Mouse (Mus musculus) heart, embryonic 11.5 days (tissue): Measurements from ENCODE around the gene Gm20458. TPM values are rescaled to one million over a fixed set of nuclear protein-coding genes. Genes with fewer than 3 reads are reported as not detected.

Experiments
- ATAC-seq: fragments of 200-750 bp; cut with Nextera tagmentation; replicated peaks from 2 replicates; pipeline ENCODE4 v1.8.0; 2017; ENCODE audit warnings: moderate library complexity; ENCODE audit not compliant: insufficient number of reproducible peaks, low FRiP score, low TSS enrichment
- H3K27ac ChIP-seq: fragments of 300-500 bp; sonication (generic); 2 replicates; pipeline ENCODE4 v1.5.1; 2014; ENCODE audit warnings: mild to moderate bottlenecking, low read depth, low read length
- H3K27me3 ChIP-seq: fragments of 300-500 bp; sonication (generic); 2 replicates; pipeline ENCODE4 v1.6.1; 2014; ENCODE audit warnings: mild to moderate bottlenecking, low read length, mixed read lengths; ENCODE audit not compliant: control insufficient read depth, insufficient read depth
- H3K36me3 ChIP-seq: fragments of 300-500 bp; sonication (generic); 2 replicates; pipeline ENCODE4 v1.6.1; 2014; ENCODE audit warnings: mild to moderate bottlenecking, low read length, moderate library complexity, mixed read lengths; ENCODE audit not compliant: control insufficient read depth, insufficient read depth
- H3K4me1 ChIP-seq: fragments of 300-500 bp; sonication (generic); 2 replicates; pipeline ENCODE4 v1.6.1; 2014; ENCODE audit warnings: low read length; ENCODE audit not compliant: control insufficient read depth, insufficient read depth
- H3K4me2 ChIP-seq: fragments of 300-500 bp; sonication (generic); 2 replicates; pipeline ENCODE4 v1.6.1; 2014; ENCODE audit warnings: mild to moderate bottlenecking, moderate library complexity
- H3K4me3 ChIP-seq: fragments of 300-500 bp; sonication (generic); 2 replicates; pipeline ENCODE4 v1.5.1; 2014; ENCODE audit warnings: low read depth, low read length
- H3K9ac ChIP-seq: fragments of 300-500 bp; sonication (generic); 2 replicates; pipeline ENCODE4 v1.6.1; 2014; ENCODE audit warnings: mild to moderate bottlenecking, low read depth, low read length, moderate library complexity
- H3K9me3 ChIP-seq: fragments of 300-500 bp; sonication (generic); replicated peaks from 2 replicates; pipeline ENCODE4 v1.6.1; 2016; ENCODE audit warnings: low read length; ENCODE audit not compliant: control insufficient read depth
- WGBS: fragments of 180-500 bp; shearing (Covaris S2); extraction: QIAGEN DNeasy Blood & Tissue Kit; methylation state at CpG from one replicate; pipeline ENCODE4 v1.1.7; 2014; ENCODE audit not compliant: insufficient replicate concordance; 5-methylcytosine and 5-hydroxymethylcytosine counted together
- polyA plus RNA-seq: library from polyadenylated mRNA; unstranded; fragments of >200 nt; fragmentation: Nextera tagmentation; extraction: Ambion mirVana; gene quantifications from 2 replicates; pipeline ENCODE4 v1.2.1, GENCODE M21; 2014

The Gm20458 gene
- polyA plus RNA-seq, 1 experiment from 2014 or later: 8.4 TPM

DNA sequence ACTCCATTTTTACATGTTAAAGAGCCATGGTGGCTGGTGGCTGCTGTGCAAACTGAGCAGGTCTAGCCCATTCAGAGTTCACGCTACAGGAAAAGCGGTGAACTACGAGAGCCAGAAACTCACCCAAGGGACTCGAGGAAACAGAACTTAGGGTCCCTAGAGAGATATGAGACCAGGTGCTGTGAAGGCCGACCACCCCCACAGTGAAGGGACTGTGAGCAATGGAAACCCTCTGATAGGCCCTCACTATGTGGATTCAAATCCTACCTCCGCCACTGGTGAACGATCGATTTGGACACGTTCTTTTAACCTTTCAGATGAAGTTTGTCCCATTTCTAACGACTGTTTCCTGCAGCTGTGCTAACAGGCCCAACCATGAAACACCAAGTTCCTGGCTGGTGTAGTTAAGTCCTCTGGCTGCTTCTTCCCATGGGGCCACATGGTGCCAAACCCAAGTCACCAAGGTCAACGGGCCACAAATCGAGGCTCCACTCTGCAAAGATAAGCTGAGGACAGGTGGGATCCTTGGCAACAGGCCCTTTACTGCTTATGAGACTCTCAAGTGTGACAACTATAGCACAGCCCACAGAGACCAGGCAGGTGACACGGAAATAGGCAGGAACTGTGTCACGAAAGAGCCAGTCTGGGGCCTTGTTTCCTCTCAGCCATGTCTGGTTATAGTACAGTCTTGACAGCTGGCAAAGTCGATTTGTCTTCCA, 37.9 kb upstream of the Gm20458 start:
- 78% methylated on average over 15 of the region's 15 CpGs for WGBS
- 0 out of 2 replicates have a peak, but pooled peaks cover 5% of the 10 kb centered on the region for H3K36me3 ChIP-seq
- no peak for ATAC-seq
- H3K4me1 ChIP-seq: no peaks in the 10 kb centered on the region
- no peak overlapping the region for H3K4me2 ChIP-seq
- H3K27me3 ChIP-seq: 0 out of 2 replicates have a peak, but pooled peaks cover 3% of the 10 kb centered on the region
- H3K9me3 ChIP-seq: no peaks in the 10 kb centered on the region
- H3K27ac ChIP-seq: no peak overlapping the region
- no peak overlapping the region for H3K9ac ChIP-seq
- no peak overlapping the region for H3K4me3 ChIP-seq

- Histone ChIP-seq H3K4me3 (no peak overlapping the region), H3K36me3 (peaks cover 6% of the 10 kb centered on the region), H3K27me3 (0 out of 2 replicates have a peak, but pooled peaks cover 3% of the 10 kb centered on the region), H3K4me1 (no peaks in the 10 kb centered on the region), H3K4me2 (no peak overlapping the region), H3K27ac (no peak overlapping the region), H3K9ac (no peak overlapping the region), H3K9me3 (no peaks in the 10 kb centered on the region)
- 83% methylated on average over 11 of the region's 11 CpGs for WGBS
- no peak for ATAC-seq
Observed at GRCm38 (mm10) chr2:164423464-164423863, 37.3 kb upstream of the Gm20458 start.

GRCm38 (mm10) chr2:164424406-164424805, 36.4 kb upstream of the Gm20458 start:
- Histone ChIP-seq H3K4me1 (0 out of 2 replicates have a peak, but pooled peaks cover 2% of the 10 kb centered on the region), H3K36me3 (peaks cover 8% of the 10 kb centered on the region), H3K4me2 (no peak overlapping the region), H3K4me3 (no peak overlapping the region), H3K27me3 (no peaks in the 10 kb centered on the region), H3K27ac (no peak overlapping the region), H3K9me3 (no peaks in the 10 kb centered on the region), H3K9ac (no peak overlapping the region)
- 82% methylated on average over 8 of the region's 8 CpGs for WGBS
- no peak for ATAC-seq

GRCm38 (mm10) chr2:164425401-164425800, 35.4 kb upstream of the Gm20458 start:
- H3K27ac ChIP-seq: no peak overlapping the region
- peaks cover 13% of the 10 kb centered on the region for H3K36me3 ChIP-seq
- H3K4me3 ChIP-seq: no peak overlapping the region
- H3K4me1 ChIP-seq: peaks cover 5% of the 10 kb centered on the region
- no peak for ATAC-seq
- no peaks in the 10 kb centered on the region for H3K9me3 ChIP-seq
- WGBS: 79% methylated on average over 5 of the region's 5 CpGs
- H3K4me2 ChIP-seq: no peak overlapping the region
- H3K27me3 ChIP-seq: no peaks in the 10 kb centered on the region
- H3K9ac ChIP-seq: no peak overlapping the region

GRCm38 (mm10) chr2:164426121-164426520, 34.6 kb upstream of the Gm20458 start:
- Histone ChIP-seq H3K4me2 (no peak overlapping the region), H3K4me1 (peaks cover 13% of the 10 kb centered on the region), H3K9ac (no peak overlapping the region), H3K4me3 (no peak overlapping the region), H3K27me3 (no peaks in the 10 kb centered on the region), H3K36me3 (peaks cover 13% of the 10 kb centered on the region), H3K9me3 (no peaks in the 10 kb centered on the region), H3K27ac (no peak overlapping the region)
- ATAC-seq: no peak
- WGBS: 17% methylated on average over 12 of the region's 12 CpGs

DNA sequence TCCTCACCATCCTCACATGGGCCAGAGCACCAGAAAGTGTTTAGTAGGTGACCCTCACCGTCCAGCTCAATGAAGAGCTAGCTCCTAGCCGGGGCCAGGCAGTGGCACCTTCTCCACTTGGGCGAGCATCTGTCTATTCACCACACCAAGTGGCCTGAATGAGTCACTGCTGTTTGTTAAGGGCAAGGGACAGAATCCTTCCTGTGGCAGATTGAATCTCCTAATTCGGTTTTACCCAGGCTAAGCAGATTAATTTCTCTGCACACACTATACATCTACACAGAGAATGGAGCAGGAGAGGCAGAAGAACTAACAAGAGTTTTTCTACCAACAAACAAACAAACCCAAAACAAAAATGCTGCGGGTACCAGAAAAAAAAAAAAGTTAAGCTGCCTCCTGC, 33.8 kb upstream of the Gm20458 start:
- H3K27me3 ChIP-seq: no peaks in the 10 kb centered on the region
- H3K9me3 ChIP-seq: no peaks in the 10 kb centered on the region
- H3K4me3 ChIP-seq: no peak overlapping the region
- no peak overlapping the region for H3K27ac ChIP-seq
- ATAC-seq: no peak
- peaks cover 15% of the 10 kb centered on the region for H3K4me1 ChIP-seq
- 82% methylated on average over 5 of the region's 5 CpGs for WGBS
- H3K36me3 ChIP-seq: peaks cover 13% of the 10 kb centered on the region
- no peak overlapping the region for H3K9ac ChIP-seq
- no peak overlapping the region for H3K4me2 ChIP-seq

DNA sequence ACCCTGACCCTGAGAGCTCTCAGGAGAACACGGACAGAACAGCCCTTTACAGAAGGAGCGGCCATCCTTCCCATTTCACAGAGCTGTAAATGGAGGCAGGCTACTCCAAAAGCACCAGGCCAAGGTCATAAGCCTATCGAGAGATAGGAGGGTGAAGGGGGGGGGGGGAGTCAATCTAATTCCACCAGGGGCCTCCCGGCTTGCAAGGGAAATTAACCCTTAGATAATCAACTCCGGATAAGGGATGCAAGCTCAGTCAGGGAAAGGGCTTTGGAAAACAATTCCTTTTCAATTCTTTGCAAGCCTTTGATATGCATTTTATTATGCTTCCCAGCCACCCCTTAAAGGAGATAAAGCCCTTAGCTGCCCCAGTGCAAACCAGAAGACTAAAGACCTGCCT, 32.3 kb upstream of the Gm20458 start:
- H3K9me3 ChIP-seq: no peaks in the 10 kb centered on the region
- peaks cover 13% of the 10 kb centered on the region for H3K36me3 ChIP-seq
- H3K27me3 ChIP-seq: no peaks in the 10 kb centered on the region
- H3K4me1 ChIP-seq: peaks cover 27% of the 10 kb centered on the region
- no peak overlapping the region for H3K27ac ChIP-seq
- no peak for ATAC-seq
- H3K4me2 ChIP-seq: no peak overlapping the region
- 25% methylated on average over 5 of the region's 5 CpGs for WGBS
- no peak overlapping the region for H3K4me3 ChIP-seq
- H3K9ac ChIP-seq: no peak overlapping the region

- Histone ChIP-seq H3K36me3 (peaks cover 10% of the 10 kb centered on the region), H3K27ac (no peak overlapping the region), H3K4me3 (no peak overlapping the region), H3K27me3 (no peaks in the 10 kb centered on the region), H3K9ac (no peak overlapping the region), H3K9me3 (no peaks in the 10 kb centered on the region), H3K4me1 (peaks cover 30% of the 10 kb centered on the region), H3K4me2 (no peak overlapping the region; the same call in 1 of the 2 replicates)
- ATAC-seq: no peak
- 40% methylated on average over 15 of the region's 15 CpGs for WGBS
Observed at GRCm38 (mm10) chr2:164429881-164430615, 30.7 kb upstream of the Gm20458 start.
